Mouse (Mus musculus): Measurements from ENCODE around the gene Rtkn2. TPM values are rescaled to one million over a fixed set of nuclear protein-coding genes. Genes with fewer than 3 reads are reported as not detected.

The Rtkn2 gene
- polyA plus RNA-seq, 1 experiment from 2014 or later, result 12.8 TPM

DNA sequence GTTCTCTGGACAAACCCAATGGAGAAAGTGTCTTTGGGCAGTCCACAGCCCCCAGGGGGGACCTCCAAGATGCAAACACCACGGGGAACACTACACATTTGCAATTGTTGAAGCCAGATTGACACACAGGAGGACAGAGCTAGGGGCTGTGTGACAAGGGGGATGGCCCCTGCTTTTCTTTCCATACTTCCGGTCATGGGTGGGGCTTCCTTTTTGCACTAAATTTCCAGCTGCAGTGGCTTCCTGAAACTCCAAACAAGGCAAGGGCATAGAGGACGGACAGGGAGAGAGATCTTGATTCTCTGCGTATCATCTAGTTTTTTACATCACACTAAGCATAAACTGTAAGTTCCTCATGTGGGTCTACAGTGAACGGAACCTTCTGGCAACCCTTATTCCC lies 88.6 kb downstream of the Rtkn2 start:
- H3K4me3 ChIP-seq, result no peak overlapping the region
- no peak overlapping the region for H3K27ac ChIP-seq
- 80% methylated on average over 5 of the region's 5 CpGs for WGBS
- no peaks in the 10 kb centered on the region for H3K27me3 ChIP-seq (replicated peaks)
- H3K4me1 ChIP-seq, result peaks cover 11% of the 10 kb centered on the region; the same call in 1 of the 2 replicates
- H3K4me2 ChIP-seq (replicated peaks), result no peak overlapping the region
- no peaks in the 10 kb centered on the region for H3K9me3 ChIP-seq
- no peak for ATAC-seq (ENCODE audit: low FRiP score, low read depth)
- H3K9ac ChIP-seq, result no peak overlapping the region
- H3K36me3 ChIP-seq, result no peaks in the 10 kb centered on the region

DNA sequence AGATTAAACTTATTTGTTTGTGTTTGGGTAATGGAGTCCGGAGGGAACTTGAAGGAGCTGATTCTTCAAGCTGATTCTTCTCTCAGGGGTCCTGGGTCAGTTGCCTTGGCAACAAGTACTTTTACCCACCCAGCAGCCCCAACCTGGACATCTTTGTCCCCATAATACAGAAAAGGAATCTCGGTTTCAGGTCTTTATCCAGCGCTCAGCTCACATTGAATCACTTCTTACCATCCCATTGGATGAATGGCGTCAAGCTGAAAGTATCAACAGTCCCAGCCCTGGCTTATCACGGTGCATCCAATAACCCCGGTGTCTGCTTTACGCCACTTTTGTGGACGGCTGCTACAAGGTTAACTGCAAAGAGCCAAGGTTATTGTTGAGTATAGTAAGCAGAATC lies 89.1 kb downstream of the Rtkn2 start:
- WGBS, result 83% methylated on average over 8 of the region's 8 CpGs
- no peaks in the 10 kb centered on the region for H3K9me3 ChIP-seq
- H3K27ac ChIP-seq, result no peak overlapping the region
- no peak overlapping the region for H3K9ac ChIP-seq
- H3K27me3 ChIP-seq (replicated peaks), result no peaks in the 10 kb centered on the region
- H3K4me1 ChIP-seq, result peaks cover 11% of the 10 kb centered on the region; the same call in 1 of the 2 replicates
- no peaks in the 10 kb centered on the region for H3K36me3 ChIP-seq
- H3K4me2 ChIP-seq (replicated peaks), result no peak overlapping the region
- ATAC-seq (ENCODE audit: low FRiP score, low read depth), result no peak
- H3K4me3 ChIP-seq, result no peak overlapping the region

DNA sequence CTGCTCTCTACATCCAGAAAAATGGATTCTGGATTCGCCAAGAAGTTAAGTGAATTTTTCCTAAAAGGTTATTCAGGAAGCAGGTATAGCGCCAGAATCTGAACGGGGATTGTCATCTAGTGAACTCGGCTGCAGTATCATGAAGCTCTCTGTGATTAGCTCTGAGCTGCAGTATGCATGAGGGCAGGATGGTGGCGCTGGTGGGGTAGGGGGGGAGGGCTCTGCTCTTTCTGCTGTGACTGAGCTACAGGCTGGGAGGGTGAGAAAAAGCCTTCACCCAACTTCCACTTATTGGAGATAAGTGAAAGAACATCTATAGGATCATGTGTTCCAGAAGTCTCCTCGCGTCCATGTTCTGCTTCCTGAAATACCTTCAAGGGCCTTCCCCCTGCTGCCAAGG lies 91.7 kb downstream of the Rtkn2 start:
- H3K9ac ChIP-seq, result no peak overlapping the region
- 80% methylated on average over 7 of the region's 7 CpGs for WGBS
- no peak overlapping the region for H3K4me3 ChIP-seq
- ATAC-seq (ENCODE audit: low FRiP score, low read depth), result no peak
- no peaks in the 10 kb centered on the region for H3K9me3 ChIP-seq
- H3K27me3 ChIP-seq (replicated peaks), result no peaks in the 10 kb centered on the region
- no peaks in the 10 kb centered on the region for H3K36me3 ChIP-seq
- no peak overlapping the region for H3K4me2 ChIP-seq (replicated peaks)
- H3K4me1 ChIP-seq, result no peaks in the 10 kb centered on the region
- no peak overlapping the region for H3K27ac ChIP-seq

DNA sequence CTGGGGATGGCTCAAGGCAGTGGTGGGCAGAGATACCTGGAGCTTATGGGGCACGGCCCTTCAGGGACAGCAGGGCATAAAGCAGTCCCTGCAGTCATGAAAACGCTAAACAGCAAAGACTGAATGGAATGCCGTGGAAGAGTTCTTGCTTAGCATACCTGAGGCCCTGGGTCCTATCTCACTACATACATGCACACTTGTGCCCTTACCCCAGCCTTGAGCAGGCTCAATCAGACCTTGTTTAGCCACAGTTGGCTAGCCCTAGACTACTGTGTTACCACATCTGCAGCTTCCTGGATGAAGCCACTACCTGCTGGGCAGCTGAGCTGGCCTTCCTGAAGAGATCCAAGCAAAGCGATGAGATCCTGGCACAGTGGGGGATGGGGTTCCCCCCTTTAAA lies 93.3 kb downstream of the Rtkn2 start:
- Histone ChIP-seq H3K4me2 (replicated peaks) (no peak overlapping the region), H3K36me3 (no peaks in the 10 kb centered on the region), H3K27me3 (replicated peaks) (no peaks in the 10 kb centered on the region), H3K9ac (no peak overlapping the region), H3K27ac (no peak overlapping the region), H3K4me1 (no peaks in the 10 kb centered on the region), H3K9me3 (no peaks in the 10 kb centered on the region), H3K4me3 (no peak overlapping the region)
- WGBS, result 90% methylated on average over 4 of the region's 4 CpGs
- no peak for ATAC-seq (ENCODE audit: low FRiP score, low read depth)

DNA sequence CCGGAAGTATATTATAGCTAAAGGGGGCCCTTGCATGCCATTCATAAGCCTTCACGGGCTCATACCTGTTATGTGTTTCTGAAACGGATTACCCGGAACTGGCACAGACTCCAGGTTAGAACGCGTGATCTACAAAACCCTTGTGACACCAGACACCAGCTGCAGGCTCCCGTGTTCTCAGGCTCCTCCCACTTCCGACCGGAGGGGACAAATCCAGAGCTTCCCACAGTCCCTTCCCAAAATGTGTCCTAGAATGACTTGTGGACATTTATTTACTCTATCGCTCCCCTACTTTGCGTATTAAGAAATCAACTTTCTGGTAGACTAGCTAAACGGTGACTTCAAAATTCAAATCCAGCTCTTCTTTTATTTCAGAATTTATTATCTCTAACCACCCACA lies 94.9 kb downstream of the Rtkn2 start:
- ATAC-seq (ENCODE audit: low FRiP score, low read depth), result no peak
- no peak overlapping the region for H3K4me2 ChIP-seq (replicated peaks)
- WGBS, result 93% methylated on average over 12 of the region's 12 CpGs
- H3K9me3 ChIP-seq, result no peaks in the 10 kb centered on the region
- no peak overlapping the region for H3K9ac ChIP-seq
- no peaks in the 10 kb centered on the region for H3K36me3 ChIP-seq
- no peaks in the 10 kb centered on the region for H3K27me3 ChIP-seq (replicated peaks)
- H3K4me1 ChIP-seq, result no peaks in the 10 kb centered on the region
- no peak overlapping the region for H3K27ac ChIP-seq
- no peak overlapping the region for H3K4me3 ChIP-seq

DNA sequence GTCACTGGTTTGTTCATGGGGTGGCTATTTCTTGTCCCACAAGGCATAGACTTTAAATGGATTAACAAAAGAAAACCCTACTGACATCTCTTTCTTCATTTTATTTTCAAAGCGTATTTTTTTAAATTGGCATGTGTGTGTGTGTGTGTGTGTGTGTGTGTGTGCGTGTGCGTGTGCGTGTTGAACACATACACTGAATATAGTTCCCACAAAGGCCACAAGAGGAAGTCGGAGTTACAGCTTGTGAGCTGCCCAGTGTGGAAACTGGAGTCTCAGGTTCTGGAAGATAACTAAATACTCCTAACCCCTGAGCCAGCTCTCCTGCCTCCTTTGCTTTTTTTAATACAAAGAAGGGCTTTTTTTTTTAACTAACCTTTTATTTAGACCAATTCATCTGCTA lies 95.8 kb downstream of the Rtkn2 start:
- WGBS, result 95% methylated on average over 5 of the region's 5 CpGs
- no peak overlapping the region for H3K4me3 ChIP-seq
- ATAC-seq (ENCODE audit: low FRiP score, low read depth), result no peak
- no peak overlapping the region for H3K27ac ChIP-seq
- H3K9me3 ChIP-seq, result no peaks in the 10 kb centered on the region
- H3K4me2 ChIP-seq (replicated peaks), result no peak overlapping the region
- no peak overlapping the region for H3K9ac ChIP-seq
- H3K36me3 ChIP-seq, result no peaks in the 10 kb centered on the region
- no peaks in the 10 kb centered on the region for H3K27me3 ChIP-seq (replicated peaks)
- no peaks in the 10 kb centered on the region for H3K4me1 ChIP-seq

DNA sequence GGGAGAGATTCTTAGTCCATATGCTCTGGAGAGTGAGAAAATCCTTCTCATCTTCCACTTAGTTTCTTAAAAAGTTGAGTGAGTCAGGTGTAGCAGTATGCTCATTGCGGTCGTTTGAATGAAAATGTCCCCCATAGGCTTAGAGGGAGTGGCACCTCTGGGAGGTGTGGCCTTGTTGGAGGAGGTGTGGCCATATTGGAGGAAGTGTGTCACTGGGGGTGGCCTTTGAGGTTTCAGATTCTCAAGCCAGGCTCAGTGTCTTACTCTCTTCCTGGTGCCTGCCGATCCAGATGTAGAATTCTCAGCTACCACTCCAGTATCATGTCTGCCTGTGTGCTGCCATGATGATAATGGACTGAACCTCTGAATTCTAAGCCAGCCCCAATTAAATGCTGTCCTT lies 99.3 kb downstream of the Rtkn2 start:
- 97% methylated on average over 3 of the region's 3 CpGs for WGBS
- ATAC-seq (ENCODE audit: low FRiP score, low read depth), result no peak
- no peak overlapping the region for H3K27ac ChIP-seq

DNA sequence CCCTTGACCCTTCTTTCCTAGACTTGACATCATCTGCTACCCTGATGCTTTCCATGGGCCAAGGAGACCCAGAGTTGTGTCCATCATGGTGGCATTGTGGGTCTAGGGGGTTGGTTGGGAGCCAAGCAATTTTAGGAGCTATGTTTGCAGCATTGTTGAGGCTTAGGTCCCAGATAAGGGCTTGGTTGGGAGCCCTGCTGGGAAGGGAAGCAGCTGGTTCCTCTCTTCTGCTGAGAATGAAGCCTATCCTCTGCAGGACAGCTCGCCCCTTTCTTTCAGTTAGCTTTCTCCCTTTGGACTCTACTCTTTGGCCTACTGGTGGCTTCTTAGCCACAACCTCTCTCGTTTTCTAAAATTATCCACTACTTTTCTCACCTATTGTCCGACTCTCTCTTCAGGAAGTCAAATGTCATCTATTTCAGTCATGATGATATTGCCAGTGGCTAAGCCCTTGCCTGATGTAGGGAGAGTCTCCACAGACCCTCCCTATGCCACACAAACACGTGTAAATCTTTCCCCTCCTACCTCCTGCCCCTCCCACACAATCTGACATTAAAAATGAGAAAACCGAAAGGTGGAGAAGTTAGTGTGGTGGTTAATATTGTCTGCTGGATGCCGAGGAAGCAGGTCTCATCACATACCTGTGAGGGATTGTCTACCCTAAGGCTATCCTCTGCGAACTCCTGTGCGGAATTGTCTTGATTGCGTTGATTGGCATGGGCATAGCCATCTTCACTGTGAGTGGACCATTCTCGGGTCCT lies 100.7 kb downstream of the Rtkn2 start:
- H3K27ac ChIP-seq, result no peak overlapping the region
- H3K4me2 ChIP-seq (replicated peaks), result no peak overlapping the region
- no peak overlapping the region for H3K4me3 ChIP-seq
- no peaks in the 10 kb centered on the region for H3K4me1 ChIP-seq
- H3K36me3 ChIP-seq, result no peaks in the 10 kb centered on the region
- WGBS, result 88% methylated on average over 10 of the region's 10 CpGs
- H3K9me3 ChIP-seq, result no peaks in the 10 kb centered on the region
- ATAC-seq (ENCODE audit: low FRiP score, low read depth), result no peak
- no peak overlapping the region for H3K9ac ChIP-seq
- H3K27me3 ChIP-seq (replicated peaks), result no peaks in the 10 kb centered on the region

More for the DNA sequence above, 99.3 kb downstream of the Rtkn2 start:
- Histone ChIP-seq H3K27me3 (replicated peaks) (no peaks in the 10 kb centered on the region), H3K4me3 (no peak overlapping the region), H3K9ac (no peak overlapping the region), H3K9me3 (no peaks in the 10 kb centered on the region), H3K4me1 (no peaks in the 10 kb centered on the region), H3K4me2 (replicated peaks) (no peak overlapping the region), H3K36me3 (no peaks in the 10 kb centered on the region)

DNA sequence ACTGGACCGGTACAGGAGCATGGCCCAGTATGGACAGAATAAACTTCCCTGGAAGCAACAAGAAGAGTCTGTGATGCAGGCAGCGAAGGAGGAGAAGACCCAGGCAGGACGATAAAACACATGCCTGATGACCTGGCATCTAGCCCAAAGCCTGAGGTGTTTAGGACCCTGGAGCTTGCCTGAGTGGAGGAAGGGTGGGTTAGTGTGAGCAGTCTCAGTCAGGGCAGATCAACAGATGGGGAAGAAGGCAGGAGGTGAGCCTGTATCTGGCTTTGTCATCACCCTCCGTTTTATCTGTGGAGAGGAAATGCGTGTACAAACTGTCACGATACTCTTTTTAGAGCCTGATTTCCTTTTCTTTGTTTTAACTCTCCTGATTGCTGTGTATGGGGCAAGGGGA lies 102.3 kb downstream of the Rtkn2 start:
- WGBS, result 73% methylated on average over 6 of the region's 6 CpGs

DNA sequence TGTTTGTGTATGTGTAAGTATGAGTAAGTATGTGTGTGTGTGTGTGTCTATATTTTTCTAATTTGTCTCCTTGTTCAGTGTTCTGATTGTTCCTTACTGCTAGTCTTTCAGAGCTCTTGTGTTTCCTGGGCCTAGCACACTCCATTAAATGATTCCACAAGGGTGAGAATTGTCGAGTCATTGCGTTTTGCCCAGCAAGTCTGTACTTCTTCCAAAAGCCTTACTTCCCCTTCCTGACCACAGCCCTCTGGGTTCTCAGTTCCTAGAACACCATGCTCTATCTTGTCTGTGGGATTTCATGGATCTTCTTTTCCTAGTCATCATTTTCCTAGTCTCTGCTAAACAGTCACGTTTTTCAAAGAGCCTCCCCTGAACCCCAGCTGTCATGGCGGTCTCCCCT lies 106.2 kb downstream of the Rtkn2 start:
- Histone ChIP-seq H3K27ac (no peak overlapping the region), H3K4me2 (replicated peaks) (no peak overlapping the region), H3K9ac (no peak overlapping the region), H3K4me3 (no peak overlapping the region), H3K9me3 (no peaks in the 10 kb centered on the region), H3K4me1 (no peaks in the 10 kb centered on the region), H3K27me3 (replicated peaks) (no peaks in the 10 kb centered on the region), H3K36me3 (no peaks in the 10 kb centered on the region)
- ATAC-seq (ENCODE audit: low FRiP score, low read depth), result no peak
- WGBS, result 78% methylated on average over 4 of the region's 4 CpGs

More for the DNA sequence above, 102.3 kb downstream of the Rtkn2 start:
- no peak for ATAC-seq (ENCODE audit: low FRiP score, low read depth)
- Histone ChIP-seq H3K9me3 (no peaks in the 10 kb centered on the region), H3K9ac (no peak overlapping the region), H3K4me2 (replicated peaks) (no peak overlapping the region), H3K4me1 (no peaks in the 10 kb centered on the region), H3K4me3 (no peak overlapping the region), H3K27me3 (replicated peaks) (no peaks in the 10 kb centered on the region), H3K36me3 (no peaks in the 10 kb centered on the region), H3K27ac (no peak overlapping the region)

DNA sequence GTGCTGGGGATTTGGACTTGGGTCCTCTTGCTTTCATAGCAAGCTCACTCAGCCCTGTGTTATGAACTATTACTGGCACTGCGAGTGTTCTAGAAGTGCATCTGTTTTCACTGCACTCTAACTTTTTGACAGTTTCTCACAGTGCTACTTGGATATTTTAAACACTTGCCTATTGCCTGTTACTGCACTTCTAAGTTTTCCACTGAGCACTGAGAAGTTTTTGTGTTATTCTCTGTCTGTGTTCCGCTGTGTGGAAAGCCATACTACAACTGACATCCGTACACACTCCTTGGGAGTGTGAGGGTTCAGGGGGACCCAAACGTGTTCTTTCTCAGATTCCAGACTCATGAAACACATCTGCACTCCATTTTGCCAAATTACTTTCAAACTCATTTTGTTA lies 107.6 kb downstream of the Rtkn2 start:
- no peak for ATAC-seq (ENCODE audit: low FRiP score, low read depth)
- Histone ChIP-seq H3K27ac (no peak overlapping the region), H3K4me2 (replicated peaks) (no peak overlapping the region), H3K4me1 (no peaks in the 10 kb centered on the region), H3K4me3 (no peak overlapping the region), H3K9ac (no peak overlapping the region), H3K9me3 (no peaks in the 10 kb centered on the region), H3K27me3 (replicated peaks) (no peaks in the 10 kb centered on the region), H3K36me3 (no peaks in the 10 kb centered on the region)
- WGBS, result 87% methylated on average over 4 of the region's 4 CpGs

DNA sequence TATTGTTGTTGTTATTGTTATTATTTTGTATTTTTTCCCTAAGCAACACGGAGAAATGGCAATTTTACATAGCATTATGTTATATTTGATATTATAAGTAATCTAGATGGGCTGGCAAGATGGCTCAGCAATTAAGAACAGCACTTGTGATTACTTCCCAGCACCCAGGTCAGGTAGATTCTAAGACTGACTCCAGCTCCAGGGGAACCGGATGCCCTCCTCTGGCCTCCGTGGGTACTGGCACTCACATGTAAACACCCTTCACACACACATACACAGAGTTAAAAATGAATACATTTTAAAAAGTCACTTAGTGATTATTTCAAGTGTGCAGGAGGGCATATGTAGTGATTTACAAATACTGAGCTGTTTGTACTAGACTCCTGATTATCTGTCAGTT lies 108.4 kb downstream of the Rtkn2 start:
- no peaks in the 10 kb centered on the region for H3K4me1 ChIP-seq
- H3K27ac ChIP-seq, result no peak overlapping the region
- no peak overlapping the region for H3K4me3 ChIP-seq
- H3K36me3 ChIP-seq, result no peaks in the 10 kb centered on the region
- no peak overlapping the region for H3K4me2 ChIP-seq (replicated peaks)
- no peak overlapping the region for H3K9ac ChIP-seq
- no peak for ATAC-seq (ENCODE audit: low FRiP score, low read depth)
- no peaks in the 10 kb centered on the region for H3K27me3 ChIP-seq (replicated peaks)
- WGBS, result 80% methylated on average over 3 of the region's 3 CpGs
- no peaks in the 10 kb centered on the region for H3K9me3 ChIP-seq

Measured in neural tube, embryonic 12.5 days (tissue).